Mouse (Mus musculus) hindlimb bud, embryonic 11.5 days (tissue): ENCODE measurements at regions not wholly inside any gene's neighbourhood (a gene's known extent, or its start where the extent isn't known, plus 50 kb on each side); places are given as distances from the start of the nearest gene placed in this dataset.

Source experiments
- DNase-seq: peaks from one replicate; pipeline ENCODE4 v3.0.0-alpha.2; 2012; ENCODE audit warnings: low read depth, low spot score; ENCODE audit errors: extremely low spot score

DNA sequence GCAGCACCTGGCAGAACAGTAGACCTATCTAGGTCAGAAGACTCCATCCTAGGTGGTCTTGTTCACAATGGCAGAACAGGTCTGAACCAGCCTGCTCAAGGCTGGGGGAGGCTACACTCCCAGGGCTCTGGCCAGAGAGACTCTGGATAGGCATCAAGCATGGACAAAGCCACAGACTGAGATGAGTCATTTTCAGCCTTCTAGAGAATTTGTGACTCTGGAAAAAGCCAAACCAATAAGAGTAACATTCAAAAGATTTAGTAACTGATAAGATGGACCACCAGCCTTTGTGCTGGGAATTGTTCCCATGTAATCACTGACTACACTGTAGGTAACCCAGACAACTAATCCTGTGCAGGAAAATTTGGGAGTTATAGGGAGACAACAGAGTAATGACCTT, 320.3 kb upstream of the Gm9747 start:
- DNase-seq, result no peak

GRCm38 (mm10) chr1:81913561-81913964, 319.3 kb upstream of the Gm9747 start:
- DNase-seq, result no peak

DNA sequence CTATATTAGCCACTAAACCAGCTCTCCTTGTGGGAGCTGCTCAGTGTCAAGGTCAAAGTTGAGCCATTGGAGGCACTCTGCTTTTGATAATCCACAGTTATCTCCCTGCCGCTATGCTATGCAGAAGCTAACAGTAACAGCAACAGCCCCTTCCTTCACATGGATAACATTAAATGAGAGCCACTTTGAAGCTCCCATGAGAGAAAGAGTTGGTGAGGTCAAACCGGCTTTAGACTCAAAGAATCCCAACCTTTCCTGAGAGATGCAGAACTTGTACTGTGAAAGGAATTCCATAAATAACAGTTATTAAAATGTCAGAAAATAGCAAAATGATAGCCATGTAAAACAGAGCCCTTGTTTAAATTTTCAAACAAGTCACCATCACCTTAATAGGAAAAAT, 316.1 kb upstream of the Gm9747 start:
- peak; percentile 42 for DNase-seq

- DNase-seq, result no peak
Measured at GRCm38 (mm10) chr1:81927721-81928120, 305.2 kb upstream of the Gm9747 start.

DNA sequence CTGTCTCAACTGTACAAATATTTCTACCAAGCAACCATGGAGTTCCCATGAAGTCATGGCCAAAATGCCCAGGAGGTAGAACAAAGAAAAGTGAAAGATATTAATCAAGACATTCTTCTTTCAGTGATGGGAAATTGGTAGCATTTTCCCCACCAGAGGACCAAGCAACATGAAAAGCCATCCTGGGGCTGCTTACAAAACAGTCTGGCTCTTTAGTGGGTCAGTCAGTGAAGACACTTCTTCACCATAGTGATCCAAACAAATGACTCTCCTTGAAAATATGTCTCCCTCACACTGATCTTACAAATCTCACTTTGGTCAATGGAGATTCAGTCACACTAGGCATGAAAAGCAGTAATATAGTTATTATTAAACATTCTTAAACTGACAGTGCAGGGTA, 299.8 kb upstream of the Gm9747 start:
- no peak for DNase-seq

GRCm38 (mm10) chr1:81945236-81945635, 287.7 kb upstream of the Gm9747 start:
- DNase-seq, result no peak

DNA sequence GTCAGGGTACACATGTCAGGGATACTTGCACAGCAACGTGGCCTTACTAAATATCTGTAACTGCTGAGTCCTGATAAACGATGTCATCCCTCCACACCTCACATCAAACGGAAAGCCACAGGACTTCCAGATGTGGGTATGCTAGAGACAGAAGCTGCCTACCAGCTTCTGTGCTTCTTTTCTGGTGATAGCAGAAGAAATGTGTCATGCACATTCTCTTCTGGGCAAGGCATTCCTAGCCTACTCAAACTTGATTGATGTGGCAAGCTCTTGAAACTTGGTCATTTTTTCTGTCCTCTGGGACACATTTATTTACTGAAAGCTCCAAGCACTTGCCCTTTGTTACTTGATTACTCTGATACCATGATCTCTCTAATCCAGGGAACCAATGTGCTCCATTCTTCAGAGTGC, 282.8 kb upstream of the Gm9747 start:
- DNase-seq, result no peak

GRCm38 (mm10) chr1:81950853-81951252, 282.1 kb upstream of the Gm9747 start:
- DNase-seq, result no peak

DNA sequence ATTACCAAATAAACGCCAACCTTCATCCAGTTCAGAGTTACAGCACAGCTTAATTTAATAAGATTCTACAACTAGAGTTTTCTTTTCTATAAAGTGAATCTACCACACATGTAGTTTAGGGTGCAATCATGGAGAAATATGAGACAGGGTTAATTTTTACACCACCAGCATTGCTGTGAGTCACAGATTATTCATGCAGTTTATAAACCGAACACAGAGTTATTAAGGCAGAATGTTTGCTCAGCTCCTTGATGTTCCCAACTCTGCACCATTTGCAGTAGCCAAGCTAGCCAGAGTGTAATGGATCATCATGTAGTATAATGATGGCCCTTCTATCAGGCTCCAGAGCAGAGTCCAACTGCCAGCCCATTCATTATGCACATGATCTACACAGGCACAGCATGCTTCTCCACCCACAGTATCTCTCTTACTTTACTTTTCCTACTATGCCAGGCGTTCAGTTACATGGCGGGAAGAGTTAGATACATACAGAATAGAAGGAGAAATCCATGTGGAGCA, 281.4 kb upstream of the Gm9747 start:
- no peak for DNase-seq

DNA sequence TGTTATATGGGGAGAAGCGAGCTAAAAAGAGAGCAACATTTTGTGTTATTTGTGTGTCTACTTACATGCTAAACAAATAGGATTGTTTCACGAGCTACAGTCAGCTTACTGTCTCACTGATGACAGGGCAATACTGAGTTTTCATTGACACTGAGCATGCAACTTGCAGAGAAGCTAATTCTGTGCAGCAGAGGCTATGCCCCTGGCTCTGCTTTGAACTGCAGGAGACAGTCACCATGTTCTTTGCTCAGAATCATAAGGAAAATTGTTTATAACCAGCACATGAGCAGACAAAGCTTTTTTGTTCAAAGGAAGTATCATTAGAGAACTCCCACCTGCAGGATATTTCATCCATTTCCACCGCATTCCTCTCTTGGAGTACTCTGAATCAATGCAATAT, 280.8 kb upstream of the Gm9747 start:
- DNase-seq, result no peak

DNA sequence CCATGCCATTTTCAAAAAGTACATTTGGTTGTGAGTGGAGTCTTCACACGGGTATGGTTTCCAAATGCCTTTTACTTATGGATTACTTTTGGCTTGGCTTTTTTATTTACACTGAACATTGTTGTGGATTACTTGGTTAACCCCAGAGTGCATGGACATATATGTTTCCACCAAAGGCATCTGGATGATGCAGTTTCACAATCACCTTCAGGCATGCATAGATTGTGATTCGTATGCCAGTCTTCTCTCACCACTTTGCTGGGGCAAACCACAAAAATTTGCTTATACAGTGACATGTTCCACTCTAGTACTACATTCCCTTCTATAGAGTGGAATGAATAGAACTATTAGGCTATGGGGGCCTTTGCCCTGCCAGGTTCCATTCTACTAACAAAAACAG, 278.4 kb upstream of the Gm9747 start:
- no peak for DNase-seq

- DNase-seq, result no peak
Measured at GRCm38 (mm10) chr1:81967062-81967461, 265.9 kb upstream of the Gm9747 start.

DNA sequence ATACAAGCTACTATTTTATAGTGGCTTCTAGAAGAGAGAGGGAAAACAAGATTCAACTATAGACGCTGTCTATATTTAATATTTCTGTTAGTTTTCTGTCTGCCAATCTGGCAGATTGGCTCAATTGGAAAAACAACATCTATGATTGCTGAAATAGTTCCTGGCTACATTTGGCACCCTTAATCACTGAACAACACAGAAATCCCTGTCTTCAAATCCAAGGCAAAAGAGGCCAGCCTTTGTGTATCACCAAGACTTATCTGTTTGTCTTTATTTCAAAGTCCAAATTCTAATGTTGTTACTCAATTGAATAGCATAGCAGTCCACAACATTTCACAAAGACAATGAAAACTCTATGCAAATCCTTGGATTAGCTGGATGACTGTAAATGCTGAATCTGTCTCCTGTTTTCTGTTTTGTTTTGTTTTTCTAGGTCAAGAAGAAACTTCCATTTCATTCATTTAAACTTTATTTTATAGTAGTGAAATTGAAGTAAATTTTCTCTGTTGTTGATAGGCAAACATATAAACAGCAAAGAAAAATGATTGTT, 265.1 kb upstream of the Gm9747 start:
- no peak for DNase-seq

- no peak for DNase-seq
Measured at GRCm38 (mm10) chr1:81972575-81972974, 260.3 kb upstream of the Gm9747 start.

DNA sequence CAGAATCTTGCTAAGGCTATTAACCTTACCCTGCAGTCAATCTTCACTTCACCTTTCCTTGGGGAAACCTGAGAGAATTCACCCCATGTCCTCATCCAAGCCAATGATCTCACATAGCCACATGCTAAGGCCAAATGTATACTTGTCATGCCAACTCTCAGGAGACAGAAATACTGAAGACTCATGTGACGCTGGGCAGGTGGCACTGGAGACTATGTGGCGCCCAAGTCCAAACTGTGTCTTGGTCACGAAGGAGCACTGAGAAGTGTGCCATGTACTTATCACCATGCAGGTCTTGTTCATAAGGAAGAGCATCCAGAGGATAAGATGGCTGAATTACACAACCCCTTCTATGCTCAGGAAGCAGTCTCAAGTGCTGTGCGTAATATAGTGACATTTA, 259.4 kb upstream of the Gm9747 start:
- no peak for DNase-seq

- no peak for DNase-seq
Measured at GRCm38 (mm10) chr1:82007943-82008342, 225.0 kb upstream of the Gm9747 start.

DNA sequence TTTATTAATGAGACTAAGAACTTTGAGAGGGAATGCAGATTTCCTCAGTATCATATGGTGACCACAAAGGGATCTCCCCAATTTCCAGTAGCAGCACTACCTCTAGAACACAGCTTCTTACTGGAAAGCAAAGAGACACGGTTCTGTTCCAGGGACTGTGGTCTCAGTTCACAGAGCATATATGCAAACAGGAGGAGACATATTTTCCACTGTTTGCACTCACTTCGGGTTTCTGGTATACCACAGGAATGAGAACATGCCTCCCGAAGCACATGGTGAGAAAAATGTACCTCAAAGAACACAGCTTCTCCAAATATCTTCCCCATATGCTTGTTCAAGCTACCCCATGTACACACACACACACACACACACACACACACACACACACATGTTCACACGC, 224.1 kb upstream of the Gm9747 start:
- no peak for DNase-seq

DNA sequence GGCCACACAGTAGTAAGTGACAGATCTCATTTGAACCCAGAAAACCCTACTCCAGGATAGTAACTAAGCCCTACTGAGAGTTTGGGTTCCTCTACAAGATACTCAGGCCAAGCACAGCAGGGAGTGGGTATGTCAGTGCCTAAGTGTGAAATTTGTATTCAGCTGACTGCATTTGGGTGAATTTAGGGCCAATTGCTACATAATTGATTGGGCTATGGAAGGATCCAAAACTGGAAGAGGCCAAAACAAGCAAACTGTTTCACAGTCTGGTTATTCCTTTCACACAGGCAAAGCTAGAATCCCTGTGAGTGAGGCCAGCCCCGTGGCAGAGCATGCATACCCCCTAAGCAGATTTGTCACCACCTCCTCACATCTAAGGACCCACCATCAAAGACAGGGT, 221.9 kb upstream of the Gm9747 start:
- DNase-seq, result no peak

DNA sequence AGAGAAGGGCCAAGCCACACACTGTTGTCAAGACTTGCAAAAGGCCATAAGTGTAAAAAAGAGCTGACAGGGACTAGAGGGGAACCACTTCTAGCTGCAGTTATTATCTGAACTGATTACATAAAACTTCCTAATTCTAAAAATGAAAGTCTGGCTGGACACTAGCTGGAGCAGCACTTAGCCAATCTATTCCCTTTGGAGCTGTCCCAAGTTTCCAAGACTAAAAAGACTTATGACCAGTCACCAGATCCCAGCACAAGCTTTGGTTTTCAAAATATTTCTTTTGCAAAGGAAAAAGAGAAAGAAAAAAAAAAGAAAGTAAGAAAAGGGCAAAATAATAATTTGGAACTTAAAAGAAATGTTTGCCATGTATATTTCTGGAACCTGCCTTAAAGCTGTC, 217.6 kb upstream of the Gm9747 start:
- DNase-seq, result no peak

- DNase-seq, result no peak
Measured at GRCm38 (mm10) chr1:82018701-82019404, 214.1 kb upstream of the Gm9747 start.

DNA sequence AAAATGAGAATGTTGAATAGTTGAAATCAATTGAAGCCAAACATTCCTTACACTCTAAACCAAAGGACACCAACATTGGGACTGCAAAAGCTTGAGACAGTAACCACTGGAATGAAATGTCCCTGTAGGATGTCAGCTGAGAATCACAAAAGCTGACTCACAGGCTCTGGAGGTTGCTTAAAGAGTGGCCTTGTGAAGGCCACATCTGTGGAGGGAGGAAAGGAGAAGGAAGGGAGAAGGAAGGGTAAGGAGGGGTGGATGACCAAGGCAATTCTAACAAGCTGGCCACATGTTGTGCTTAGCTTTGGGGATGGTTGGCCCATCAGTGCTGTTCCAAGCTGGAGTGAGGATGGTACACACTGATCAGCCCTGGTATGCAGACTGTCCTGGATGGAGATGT, 205.2 kb upstream of the Gm9747 start:
- no peak for DNase-seq

GRCm38 (mm10) chr1:82031130-82031529, 201.8 kb upstream of the Gm9747 start:
- DNase-seq, result no peak

DNA sequence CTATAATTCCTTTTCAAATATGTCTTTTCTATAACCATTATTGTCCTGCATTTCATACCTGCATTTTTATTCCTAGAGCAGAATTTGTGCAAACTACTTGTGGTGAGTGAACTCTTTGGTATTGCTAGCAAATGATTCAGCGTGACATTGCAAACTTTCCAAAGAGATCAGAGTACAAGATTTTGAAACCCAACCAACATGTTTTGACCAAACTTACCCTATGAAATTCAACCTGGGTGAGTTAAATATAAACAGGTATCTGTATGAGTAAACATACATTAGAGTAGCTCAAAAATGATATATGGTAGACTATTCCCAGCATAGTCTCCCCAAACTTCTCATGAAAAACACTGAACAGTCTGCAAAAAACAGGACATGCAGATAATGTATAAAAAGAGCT, 200.5 kb upstream of the Gm9747 start:
- no peak for DNase-seq
